Mouse (Mus musculus) thymus, postnatal 14 days (tissue): ENCODE data around the gene Nipsnap2.
"Not testable (repeated sequence)": the region's sequence is repeated elsewhere in the genome, so short reads cannot be mapped to it uniquely, and the experiment has no call there.

Experiments
- DNase-seq: peaks from one replicate; pipeline ENCODE4 v3.0.0; 2021

The Nipsnap2 gene

DNA sequence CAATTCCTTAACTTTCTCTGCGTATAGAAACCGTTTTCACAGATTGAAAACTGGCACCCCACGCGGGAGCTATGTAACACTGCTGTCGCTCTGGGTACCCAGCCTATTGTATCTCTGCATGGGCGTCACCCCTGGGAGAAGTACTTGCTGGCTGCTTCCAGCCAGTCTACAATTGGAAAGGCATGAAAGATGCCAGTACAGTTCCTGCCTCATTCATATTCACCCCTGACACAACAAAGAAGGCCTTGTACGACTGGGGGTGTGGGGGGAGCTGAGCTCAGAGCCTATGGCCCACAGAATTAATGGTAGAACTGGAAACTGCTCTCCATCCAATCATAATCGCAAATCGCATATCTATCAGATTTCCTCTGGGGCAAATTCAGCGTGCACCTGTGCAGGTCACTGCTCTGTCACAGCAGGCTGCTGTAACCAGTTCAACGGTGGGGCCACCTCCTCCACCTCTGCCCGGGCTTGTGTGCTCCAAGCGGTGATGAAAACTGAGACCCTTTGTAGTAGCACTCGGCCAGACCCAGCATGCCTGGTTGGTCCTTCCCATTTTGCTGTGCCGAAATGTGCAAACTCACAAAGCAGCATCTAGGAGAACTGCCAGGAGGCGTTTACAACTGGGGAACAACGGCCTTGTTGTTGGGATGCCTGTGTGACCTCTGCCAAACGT, 37.1 kb downstream of the Nipsnap2 start:
- no peak for DNase-seq

DNA sequence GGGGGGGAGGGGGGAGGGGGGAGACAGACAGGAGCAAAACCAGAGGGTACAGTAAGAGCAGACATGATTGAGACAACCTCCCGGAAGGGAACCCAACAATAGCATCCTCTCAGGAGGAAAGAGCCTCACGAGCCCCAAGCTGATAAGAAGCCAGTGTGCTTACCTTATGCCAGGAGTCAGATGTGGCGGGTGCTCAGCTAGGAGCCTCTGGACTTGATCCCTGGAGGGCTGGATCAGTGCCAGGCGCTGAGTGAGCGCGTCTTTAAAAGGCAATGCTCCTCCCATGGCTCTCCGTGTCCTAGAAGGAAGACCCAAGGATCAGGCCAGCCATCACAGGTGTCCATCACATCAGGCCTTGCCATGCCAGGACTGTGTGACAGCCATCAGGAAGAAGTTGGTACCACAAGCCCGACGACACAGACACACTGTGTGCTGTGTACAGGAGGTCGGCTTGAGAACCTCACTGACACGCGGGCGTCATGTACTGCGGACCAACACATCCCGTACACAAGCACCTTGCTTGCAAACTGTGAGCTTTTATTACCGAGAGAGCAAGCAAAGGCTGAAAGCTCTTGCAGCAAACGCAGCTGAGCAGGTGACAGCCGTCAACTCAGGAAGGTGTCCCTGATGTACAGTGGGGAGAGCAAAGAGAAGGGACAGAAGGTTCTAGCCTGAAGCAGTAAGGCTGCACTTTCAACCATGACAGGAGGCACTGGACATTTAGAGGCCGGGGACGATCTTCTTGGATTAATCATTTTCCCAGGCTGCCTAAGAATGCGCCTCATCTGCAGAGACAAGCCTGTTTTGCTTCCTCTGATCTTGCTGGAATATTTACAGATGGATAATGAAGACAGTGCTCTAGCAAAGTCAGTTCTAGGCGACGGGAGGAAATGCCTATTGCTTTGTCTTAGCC, 45.8 kb downstream of the Nipsnap2 start:
- DNase-seq: no peak

DNA sequence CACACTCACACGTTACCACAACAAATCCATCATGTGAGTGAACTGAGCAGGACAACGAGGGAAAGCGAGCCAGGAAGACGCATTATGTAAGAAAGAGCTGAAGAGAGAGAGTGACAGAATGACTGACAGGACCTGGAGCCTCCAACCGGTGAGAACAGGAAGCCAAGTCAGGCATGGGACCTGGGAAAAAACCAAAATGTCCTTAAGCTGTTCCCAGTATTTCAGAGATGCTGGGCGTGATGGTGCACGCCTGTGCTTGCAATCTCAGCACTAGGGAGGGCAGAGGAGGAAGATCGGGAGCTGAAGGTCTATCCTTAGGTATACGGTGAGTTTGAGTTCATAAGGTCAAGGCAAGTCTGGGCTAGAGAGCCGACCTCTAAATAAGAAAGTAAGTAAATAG, 47.6 kb downstream of the Nipsnap2 start:
- DNase-seq: no peak

DNA sequence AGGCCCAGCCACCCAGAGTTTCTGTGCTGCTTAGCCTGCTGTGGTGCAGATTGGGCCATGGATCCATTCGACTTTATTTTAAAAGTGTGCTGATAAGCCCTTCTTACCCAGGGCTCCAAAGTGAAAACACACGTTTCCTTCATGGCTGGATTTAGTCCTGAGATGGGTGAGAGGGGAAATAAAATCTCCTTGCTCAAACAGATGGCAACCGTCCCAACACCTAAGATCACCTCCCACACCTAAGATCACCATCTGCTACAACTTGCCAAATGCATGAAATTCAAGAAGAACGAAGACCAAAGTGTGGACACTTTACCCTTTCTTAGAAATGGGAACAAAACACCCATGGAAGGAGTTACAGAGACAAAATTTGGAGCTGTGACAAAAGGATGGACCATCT, 48.5 kb downstream of the Nipsnap2 start:
- DNase-seq: not testable (repeated sequence)

DNA sequence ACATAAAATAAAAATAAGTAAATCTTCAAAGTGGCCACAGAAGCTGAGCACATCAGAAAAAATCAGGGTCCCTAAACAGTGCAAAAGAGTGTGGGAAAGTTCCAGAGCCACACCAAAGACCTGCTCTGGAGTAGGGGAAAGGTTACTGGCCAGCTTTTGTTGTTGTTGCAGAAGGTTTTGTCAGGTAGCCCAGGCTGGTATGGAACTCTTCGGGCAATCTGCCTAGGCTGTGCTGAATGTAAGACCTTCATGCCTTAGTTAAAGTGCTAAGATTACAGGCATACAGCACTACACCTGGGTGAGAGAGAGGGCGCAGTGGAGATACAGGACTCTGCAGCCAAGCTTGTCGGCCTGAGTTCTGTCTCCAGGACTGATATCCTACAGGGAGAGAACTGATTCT, 49.8 kb downstream of the Nipsnap2 start:
- no peak for DNase-seq

DNA sequence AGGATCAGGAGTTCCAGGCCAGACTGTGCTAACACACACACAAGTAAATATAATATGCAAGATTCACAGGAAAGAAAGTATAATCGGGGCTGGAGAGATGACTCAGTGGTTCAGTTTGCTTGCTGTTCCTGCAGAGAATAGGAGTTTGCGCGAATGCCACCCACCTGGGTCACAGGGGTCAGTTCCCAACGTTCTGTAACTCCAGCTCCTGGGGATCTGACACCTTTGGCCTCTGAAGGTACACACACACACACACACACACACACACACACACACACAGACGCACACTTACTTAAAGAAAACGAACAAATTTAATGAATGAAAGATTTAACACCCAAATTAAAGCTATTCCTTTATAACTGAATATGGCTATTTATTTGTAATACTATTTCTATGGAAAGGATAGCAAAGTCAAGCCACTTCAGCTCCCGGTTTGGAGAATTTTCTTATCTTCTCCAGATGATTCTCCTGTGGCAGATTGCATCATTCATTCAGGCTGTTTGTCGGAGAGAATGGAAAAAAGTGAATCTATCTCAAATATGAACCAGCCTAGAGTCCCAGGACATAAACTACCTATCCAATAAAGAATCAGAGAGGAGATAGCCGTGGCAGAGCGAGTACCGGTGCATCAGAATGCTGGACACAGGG, 53.6 kb downstream of the Nipsnap2 start:
- DNase-seq: no peak

DNA sequence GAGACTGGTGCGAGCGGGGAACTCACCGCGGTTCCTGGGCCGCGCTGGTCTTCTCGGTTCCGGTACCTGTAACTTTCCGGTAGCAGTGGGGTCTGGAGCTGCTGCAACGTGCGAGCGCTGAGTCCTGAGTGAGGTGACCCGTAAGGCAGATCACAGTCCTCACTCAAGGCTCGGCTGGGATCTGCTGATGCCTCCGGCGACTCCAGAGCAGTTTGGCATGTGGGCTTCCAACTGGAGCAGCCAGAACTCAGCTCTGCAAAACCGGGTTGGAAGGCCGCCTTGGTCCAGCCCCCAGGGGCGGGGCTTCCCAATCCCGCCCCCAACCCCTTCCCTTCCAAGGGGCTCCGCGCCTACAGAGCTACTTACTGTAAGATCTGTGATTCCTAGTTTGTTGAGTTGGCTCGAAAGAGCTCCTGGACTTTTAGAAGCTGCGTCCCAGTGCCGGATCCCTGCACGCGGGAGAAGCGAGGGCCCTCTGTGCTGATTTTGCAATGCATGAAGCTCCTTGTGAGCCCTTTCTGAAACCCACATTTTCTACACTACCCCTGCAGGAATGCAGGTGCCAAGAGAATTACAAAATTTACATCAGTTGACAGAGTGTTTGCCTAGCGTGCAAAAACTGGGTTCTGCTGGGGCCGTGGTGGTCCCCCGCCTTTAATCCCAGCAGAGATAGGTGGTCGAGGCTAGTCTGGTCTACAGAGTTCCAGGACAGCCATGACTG, 54.3 kb downstream of the Nipsnap2 start:
- peak; percentile 71 for DNase-seq

DNA sequence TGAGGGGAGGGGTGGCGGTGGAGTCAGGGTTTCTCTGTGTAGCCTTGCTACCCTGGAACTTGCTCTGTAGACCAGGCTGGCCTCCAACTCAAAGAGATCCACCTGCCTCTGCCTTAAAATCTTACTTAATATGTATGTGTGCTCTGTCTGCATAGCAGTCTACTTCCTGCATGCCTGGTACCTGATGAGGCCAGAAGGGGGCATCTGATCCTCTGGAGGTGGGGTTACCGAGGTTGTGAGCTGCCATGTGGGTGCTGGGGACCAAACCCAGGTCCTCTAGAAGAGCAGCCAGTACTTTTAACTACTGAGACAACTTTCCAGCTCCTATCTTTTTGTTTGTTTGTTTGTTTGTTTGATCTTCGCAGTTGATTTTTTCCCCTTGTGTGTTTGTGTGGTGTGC, 55.3 kb downstream of the Nipsnap2 start:
- DNase-seq: no peak

DNA sequence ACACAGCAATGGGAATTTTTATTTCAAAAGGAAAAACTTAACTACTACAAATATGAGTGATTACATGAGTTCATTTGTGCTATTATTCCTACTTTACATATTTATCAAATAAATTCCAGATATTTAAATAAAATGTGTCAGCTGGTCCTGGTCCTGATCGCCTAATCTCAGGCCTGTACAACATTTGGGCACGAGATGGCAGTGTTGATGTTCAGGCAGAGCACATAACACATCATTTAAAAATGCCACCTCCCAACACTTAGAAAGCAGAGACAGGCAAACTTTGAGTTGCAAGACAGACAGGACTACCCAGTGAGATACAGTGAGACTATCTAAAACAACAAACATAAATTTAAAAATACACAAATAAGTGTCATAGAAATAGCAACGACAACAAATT, 57.3 kb downstream of the Nipsnap2 start:
- DNase-seq: no peak

DNA sequence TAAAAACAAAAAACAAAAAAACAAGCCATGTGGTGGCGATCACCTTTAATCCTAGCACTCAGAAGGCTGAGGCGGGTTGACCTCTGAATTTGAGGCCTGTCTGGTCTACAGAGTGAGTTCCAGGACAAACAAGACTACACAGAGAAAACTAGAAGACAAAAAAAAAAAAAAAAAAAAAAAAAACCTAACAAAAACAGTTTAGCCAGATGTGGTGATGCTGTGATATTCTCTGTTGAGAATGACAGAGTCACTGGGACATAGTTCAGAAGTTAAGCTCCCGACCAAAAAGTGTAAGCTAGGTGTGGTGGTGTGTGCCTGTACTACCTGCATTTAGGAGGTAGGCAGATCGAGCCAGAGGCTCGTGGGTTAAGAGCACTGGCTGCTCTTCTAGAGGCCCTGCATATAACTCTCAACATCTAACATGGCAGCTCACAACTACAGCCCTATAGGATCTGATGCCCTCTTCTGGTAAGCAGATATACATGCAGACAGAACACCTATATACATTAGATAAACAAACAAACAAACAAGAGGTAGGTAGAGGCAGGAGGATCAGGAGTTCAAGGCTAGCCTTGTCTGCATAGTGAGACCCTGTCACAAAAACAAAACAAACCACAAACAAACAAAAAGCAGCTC, 60.5 kb downstream of the Nipsnap2 start:
- no peak for DNase-seq

DNA sequence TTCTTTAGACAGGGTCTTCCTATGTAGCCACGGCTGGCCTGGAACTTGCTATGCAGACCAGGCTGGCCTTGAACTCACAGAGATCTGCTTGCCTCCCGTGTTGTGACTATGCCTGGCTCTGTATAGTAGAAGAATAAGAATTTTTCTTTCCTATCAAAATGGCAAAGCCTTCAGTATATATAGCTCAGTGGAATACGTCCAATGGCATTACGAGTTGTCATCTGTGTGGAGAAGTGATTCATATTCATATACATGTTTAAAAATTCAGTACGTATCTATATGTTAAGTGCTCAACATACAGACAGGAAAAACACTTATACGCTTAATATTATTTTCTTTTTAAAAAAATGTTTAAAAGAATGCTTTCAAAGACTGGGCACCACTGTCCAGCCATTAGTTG, 61.3 kb downstream of the Nipsnap2 start:
- DNase-seq: no peak

DNA sequence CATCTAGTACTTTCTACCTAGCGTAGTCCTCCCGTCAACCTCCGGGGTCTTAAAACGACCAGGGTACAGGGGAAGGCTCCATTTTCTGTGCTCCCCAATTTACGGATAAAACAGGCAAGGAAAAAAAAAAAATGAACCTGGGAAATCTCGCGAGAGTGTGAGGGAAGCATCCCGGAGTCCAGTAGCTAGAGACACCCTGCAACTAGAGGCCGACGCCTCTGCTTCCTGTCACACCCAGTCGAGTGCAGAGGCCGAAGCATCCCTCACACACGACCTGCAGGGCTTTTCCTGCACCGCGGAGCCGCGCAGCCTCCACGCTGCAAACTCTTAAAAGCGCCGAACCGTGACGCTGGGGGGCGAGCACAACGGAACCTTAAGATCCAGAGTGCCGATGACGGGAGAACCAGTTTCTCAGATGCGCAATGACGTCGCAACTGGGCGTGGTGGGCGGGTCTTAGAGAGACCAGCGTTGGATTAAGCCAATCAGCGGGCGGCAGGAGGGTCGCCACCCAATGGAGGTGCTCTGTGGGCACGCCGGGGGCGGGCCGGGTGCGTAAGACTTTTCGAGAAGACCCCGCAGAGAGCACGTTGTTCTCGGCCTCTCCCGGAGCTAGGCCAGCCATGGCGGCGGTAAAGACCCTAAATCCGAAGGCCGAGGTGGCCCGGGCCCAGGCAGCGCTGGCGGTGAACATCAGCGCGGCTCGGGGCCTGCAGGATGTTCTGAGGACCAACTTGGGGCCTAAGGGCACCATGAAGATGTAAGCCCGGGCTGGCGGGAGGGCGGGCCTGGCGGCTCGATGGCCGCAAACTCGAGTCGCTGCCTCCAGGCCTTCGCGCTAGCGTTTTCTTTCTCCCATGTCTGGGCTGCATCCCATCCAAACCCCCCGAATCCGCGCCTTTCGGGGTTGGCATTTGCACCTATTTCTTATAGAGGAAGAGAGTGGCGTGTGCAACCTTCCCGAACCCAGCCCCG, 62.2 kb downstream of the Nipsnap2 start, which contains the start of gene Psph:
Gene Psph, minus strand, starts transcription at position 632 of the 973 bp plus-strand sequence.
- DNase-seq: peak; percentile 96

DNA sequence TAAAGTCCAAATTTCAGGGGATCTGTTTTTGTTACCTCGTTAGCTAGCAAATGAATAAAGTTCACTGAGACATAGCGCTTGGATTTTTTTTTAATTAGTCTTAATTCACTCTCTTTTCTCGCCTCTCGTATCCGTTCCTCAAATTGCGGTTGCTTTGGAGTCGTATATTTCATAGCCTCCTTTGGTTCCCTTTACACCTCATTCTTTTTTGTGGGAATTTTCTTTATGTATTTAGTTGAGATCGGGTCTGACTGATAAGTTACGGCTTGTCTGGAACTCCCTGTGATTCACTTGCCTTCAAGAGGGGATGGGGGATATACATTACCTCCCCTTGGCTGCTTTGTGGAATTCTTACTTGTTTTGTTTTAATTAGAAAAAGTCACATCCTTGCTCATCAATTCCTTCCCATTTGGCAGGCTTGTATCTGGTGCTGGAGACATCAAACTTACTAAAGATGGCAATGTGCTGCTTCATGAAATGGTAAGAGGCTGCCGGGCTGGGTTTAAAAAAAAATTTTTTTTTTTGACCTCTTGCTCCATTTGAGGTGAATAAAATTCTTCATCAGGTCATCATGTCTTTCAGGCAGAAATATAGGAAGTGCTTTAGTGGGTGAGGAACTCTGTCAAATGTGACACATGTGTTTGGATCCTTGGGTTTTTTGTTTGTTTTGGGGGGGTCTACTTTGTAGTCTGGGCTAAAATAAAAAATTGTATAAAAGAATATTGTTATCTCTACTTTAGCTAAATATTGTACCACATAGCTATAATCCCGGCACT, 63.1 kb downstream of the Nipsnap2 start:
- DNase-seq: no peak

DNA sequence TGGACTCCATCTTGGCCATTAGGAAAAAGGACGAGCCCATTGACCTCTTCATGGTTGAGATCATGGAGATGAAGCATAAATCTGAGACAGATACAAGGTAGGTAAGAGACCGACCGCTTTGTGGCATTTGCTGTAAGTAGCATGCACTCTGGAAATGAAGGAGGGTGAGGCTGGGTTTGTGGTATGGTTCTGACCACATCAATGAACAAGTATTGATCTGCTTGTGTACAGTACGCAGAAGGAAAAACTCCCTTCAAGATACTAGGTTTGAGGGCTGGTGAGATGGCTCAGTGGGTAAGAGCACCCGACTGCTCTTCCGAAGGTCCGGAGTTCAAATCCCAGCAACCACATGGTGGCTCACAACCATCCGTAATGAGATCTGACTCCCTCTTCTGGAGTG, 65.7 kb downstream of the Nipsnap2 start:
- DNase-seq: not testable (repeated sequence)
